Mouse (Mus musculus) forelimb bud, embryonic 11.5 days (tissue): ENCODE results near the gene Fcer2a.

Experiments used
- DNase-seq: peaks from one replicate; pipeline ENCODE4 v3.0.0-alpha.2; 2012; ENCODE audit warnings: low read depth, low spot score

Gene Fcer2a

GRCm38 (mm10) chr8:3676131-3676992 is 17.6 kb downstream of the Fcer2a start, which contains the start of gene Trappc5:
Gene Trappc5, plus strand, starts transcription at chr8:3676299.
- DNase-seq = peak; percentile 91

GRCm38 (mm10) chr8:3674671-3675070 is 19.3 kb downstream of the Fcer2a start:
- no peak for DNase-seq

GRCm38 (mm10) chr8:3671980-3672491 is 21.9 kb downstream of the Fcer2a start, which contains the start of gene Fcor:
Gene Fcor, minus strand, starts transcription at chr8:3672362.
- DNase-seq = peak; percentile 85

- no peak for DNase-seq
Measured at GRCm38 (mm10) chr8:3670388-3670787, 23.6 kb downstream of the Fcer2a start.

GRCm38 (mm10) chr8:3665507-3665906 is 28.5 kb downstream of the Fcer2a start, which contains the start of gene Mcemp1:
Gene Mcemp1, plus strand, starts transcription at chr8:3665754.
- no peak for DNase-seq

GRCm38 (mm10) chr8:3664405-3664804 is 29.6 kb downstream of the Fcer2a start:
- DNase-seq = no peak

- no peak for DNase-seq
Measured at GRCm38 (mm10) chr8:3660889-3661288, 33.1 kb downstream of the Fcer2a start.

- peak; percentile 27 for DNase-seq
Measured at GRCm38 (mm10) chr8:3656725-3657381, 37.1 kb downstream of the Fcer2a start.

GRCm38 (mm10) chr8:3655526-3655925 is 38.4 kb downstream of the Fcer2a start, which contains the start of gene Retn:
Gene Retn, plus strand, starts transcription at chr8:3655770.
- DNase-seq = no peak

GRCm38 (mm10) chr8:3654726-3655508 is 39.1 kb downstream of the Fcer2a start:
- DNase-seq = no peak

GRCm38 (mm10) chr8:3652845-3653244 is 41.1 kb downstream of the Fcer2a start:
- DNase-seq = no peak

- peak; percentile 35 for DNase-seq
Measured at GRCm38 (mm10) chr8:3648990-3649389, 45.0 kb downstream of the Fcer2a start.

- DNase-seq = no peak
Measured at GRCm38 (mm10) chr8:3648268-3648667, 45.7 kb downstream of the Fcer2a start.

- DNase-seq = no peak
Measured at GRCm38 (mm10) chr8:3647561-3647960, 46.4 kb downstream of the Fcer2a start.

GRCm38 (mm10) chr8:3646824-3647531 is 47.0 kb downstream of the Fcer2a start:
- no peak for DNase-seq

GRCm38 (mm10) chr8:3645804-3646203 is 48.2 kb downstream of the Fcer2a start:
- no peak for DNase-seq
